8 mouse cellular contexts compared by ENCODE assay signal in the genomic region with DNA sequence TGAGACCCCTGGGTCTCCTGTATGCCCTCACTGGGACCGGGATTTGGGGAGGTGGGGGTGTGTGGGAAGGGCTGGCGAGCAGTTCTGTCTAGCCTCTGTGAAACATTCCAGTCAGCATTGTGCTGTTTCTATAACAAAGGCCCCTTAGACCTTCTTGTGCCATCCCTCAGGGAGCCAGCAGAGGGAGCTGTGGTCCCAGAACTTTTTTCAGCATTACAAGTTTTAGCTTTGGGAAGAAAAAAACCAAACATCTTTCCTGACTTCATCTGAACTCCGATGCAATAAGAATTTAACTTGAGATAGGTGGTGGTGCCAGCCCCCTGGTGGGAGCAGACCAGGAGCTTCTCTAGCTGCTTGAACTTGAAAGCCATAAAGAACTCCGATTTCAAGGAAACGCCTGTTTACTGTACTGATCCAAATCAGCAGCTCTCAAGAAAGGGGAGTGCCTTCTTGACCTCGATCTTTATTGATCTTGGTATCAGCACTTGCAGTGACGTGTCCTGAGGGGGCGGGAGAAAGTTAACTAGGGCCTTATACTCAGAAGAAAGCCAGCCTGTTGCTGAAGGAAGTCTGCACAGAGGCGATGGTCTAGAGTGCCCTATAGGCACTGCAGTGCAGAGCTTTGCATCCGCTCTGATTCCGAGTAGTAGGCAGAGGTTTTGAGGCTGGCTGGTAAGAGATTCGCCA.
DNase-seq lines count a peak whose midpoint lies in the region; ATAC-seq and TF ChIP-seq lines count a peak whose summit lies in the region.

No protein-coding gene starts in this region.

- H3K4me2 ChIP-seq in embryonic facial prominence, embryonic 14.5 days (ENCODE audit: low read depth, low read length) = peak overlapping the region; percentile 54
- H3K4me2 ChIP-seq in limb, embryonic 13.5 days (replicated peaks) = peak overlapping the region; percentile 56
- H3K4me2 ChIP-seq in midbrain, postnatal 0 days (ENCODE audit: low read depth, low read length, poor library complexity, severe bottlenecking) = peak overlapping the region; percentile 4; the same call in 1 of the 2 replicates

- no peaks in the 10 kb centered on the region for H3K9me3 ChIP-seq in embryonic facial prominence, embryonic 14.5 days (ENCODE audit: control insufficient read depth, low read length)
- H3K9me3 ChIP-seq in limb, embryonic 13.5 days = no peaks in the 10 kb centered on the region
- H3K9me3 ChIP-seq in midbrain, postnatal 0 days (ENCODE audit: low read length) = no peaks in the 10 kb centered on the region

- TF ChIP-seq CTCF in bone marrow, adult 2 months (IDR thresholded peaks at IDR 0.05; ENCODE audit: control insufficient read depth, insufficient read depth, low read length) = peak; percentile 72
- peak; percentile 92 for TF ChIP-seq CTCF in midbrain, postnatal 0 days (IDR thresholded peaks at IDR 0.05)

- no peaks in the 10 kb centered on the region for H3K36me3 ChIP-seq in embryonic facial prominence, embryonic 14.5 days (ENCODE audit: control insufficient read depth, insufficient read depth, low read length)
- H3K36me3 ChIP-seq in limb, embryonic 13.5 days = no peaks in the 10 kb centered on the region
- no peaks in the 10 kb centered on the region for H3K36me3 ChIP-seq in midbrain, postnatal 0 days (ENCODE audit: insufficient read depth, low read length)
- no peaks in the 10 kb centered on the region for H3K36me3 ChIP-seq in splenic B cell, adult 2 months (ENCODE audit: control insufficient read depth, insufficient read depth, low read length, poor library complexity, severe bottlenecking)

- 16% methylated on average over 12 of the region's 12 CpGs for WGBS in bone marrow, adult 2 months
- WGBS in embryonic facial prominence, embryonic 14.5 days = 24% methylated on average over 12 of the region's 12 CpGs
- WGBS in limb, embryonic 13.5 days = 30% methylated on average over 12 of the region's 12 CpGs
- WGBS in midbrain, postnatal 0 days = 40% methylated on average over 12 of the region's 12 CpGs

- no peak for TF ChIP-seq POLR2A in bone marrow, adult 2 months (IDR thresholded peaks at IDR 0.05; ENCODE audit: borderline replicate concordance, control insufficient read depth, low read depth, low read length)

- no peak overlapping the region for H3K27ac ChIP-seq in bone marrow, adult 2 months (ENCODE audit: control insufficient read depth, insufficient read depth, low read depth, low read length, poor library complexity)
- H3K27ac ChIP-seq in embryonic facial prominence, embryonic 14.5 days (replicated peaks; ENCODE audit: low read depth, low read length) = no peak overlapping the region
- no peak overlapping the region for H3K27ac ChIP-seq in limb, embryonic 13.5 days
- H3K27ac ChIP-seq in midbrain, postnatal 0 days (ENCODE audit: low read depth, low read length) = peak overlapping the region; percentile 62; the same call in 1 of the 2 replicates

- no peaks in the 10 kb centered on the region for H3K27me3 ChIP-seq in embryonic facial prominence, embryonic 14.5 days (replicated peaks; ENCODE audit: control insufficient read depth, insufficient read depth, low read length)
- H3K27me3 ChIP-seq in limb, embryonic 13.5 days = no peaks in the 10 kb centered on the region
- H3K27me3 ChIP-seq in midbrain, postnatal 0 days (ENCODE audit: insufficient read depth, low read length) = no peaks in the 10 kb centered on the region
- no peaks in the 10 kb centered on the region for H3K27me3 ChIP-seq in splenic B cell, adult 2 months (ENCODE audit: control insufficient read depth, insufficient read depth, low read length, poor library complexity, severe bottlenecking)

- peak; percentile 75 for ATAC-seq in embryonic facial prominence, embryonic 14.5 days (ENCODE audit: low read depth)
- peak; percentile 57 for ATAC-seq in limb, embryonic 13.5 days (ENCODE audit: low FRiP score, low read depth)
- ATAC-seq in midbrain, postnatal 0 days (ENCODE audit: low FRiP score) = peak; percentile 27; the same call in 1 of the 2 replicates

- H3K4me1 ChIP-seq in bone marrow, adult 2 months (ENCODE audit: control insufficient read depth, insufficient read depth, low read length) = no peaks in the 10 kb centered on the region
- no peaks in the 10 kb centered on the region for H3K4me1 ChIP-seq in embryonic facial prominence, embryonic 14.5 days (ENCODE audit: control insufficient read depth, insufficient read depth, low read length)
- peaks cover 14% of the 10 kb centered on the region for H3K4me1 ChIP-seq in limb, embryonic 13.5 days
- no peaks in the 10 kb centered on the region for H3K4me1 ChIP-seq in midbrain, postnatal 0 days (ENCODE audit: insufficient read depth, low read length)

- peak overlapping the region; percentile 43; the same call in 1 of the 2 replicates for H3K9ac ChIP-seq in embryonic facial prominence, embryonic 14.5 days (ENCODE audit: low read depth, low read length)
- no peak overlapping the region for H3K9ac ChIP-seq in limb, embryonic 13.5 days
- H3K9ac ChIP-seq in midbrain, postnatal 0 days (replicated peaks; ENCODE audit: low read length, poor library complexity, severe bottlenecking) = no peak overlapping the region

- DNase-seq in A20 (ENCODE audit: low read depth, low spot score) = peak; percentile 54
- peak; percentile 65 for DNase-seq in embryonic facial prominence, embryonic 14.5 days (ENCODE audit: low spot score)
- DNase-seq in heart, adult 9 months (ENCODE audit: low spot score in 2 of 2) = peak; percentile 35 to 65
- peak; percentile 85 for DNase-seq in kidney, adult 9 months
- peak; percentile 81 for DNase-seq in midbrain, postnatal 0 days (ENCODE audit: low spot score)
- DNase-seq in splenic B cell, adult 2 months (ENCODE audit: low read depth, low spot score) = peak; percentile 79

- no peak overlapping the region for H3K4me3 ChIP-seq in bone marrow, adult 2 months (replicated peaks; ENCODE audit: control insufficient read depth, low read depth, low read length)
- H3K4me3 ChIP-seq in embryonic facial prominence, embryonic 14.5 days (ENCODE audit: low read depth, low read length) = peak overlapping the region; percentile 25
- H3K4me3 ChIP-seq in limb, embryonic 13.5 days = peak overlapping the region; percentile 24; the same call in 1 of the 2 replicates
- H3K4me3 ChIP-seq in midbrain, postnatal 0 days (ENCODE audit: low read depth, low read length) = no peak overlapping the region

Comparison
In these comparisons a context has a peak if more than half of its experiments do, and no peak if none do; other contexts are left out.
1. H3K4me3 ChIP-seq: peak in embryonic facial prominence, embryonic 14.5 days (single experiment) and limb, embryonic 13.5 days (single experiment); none in bone marrow, adult 2 months (single experiment) and midbrain, postnatal 0 days (single experiment).
2. H3K4me2 ChIP-seq: peak in every context shown above with its lines; median percentile 56 in limb, embryonic 13.5 days; 54 in embryonic facial prominence, embryonic 14.5 days; 4 in midbrain, postnatal 0 days.
3. Peak in every context shown above with its lines, with median percentiles within 50 percentile points of each other: DNase-seq and ATAC-seq.